8 mouse cellular contexts compared by ENCODE assay signal in genomic region chr6:108668321-108668786, GRCm38 (mm10). TPM values are rescaled to one million over a fixed set of nuclear protein-coding genes. Genes with fewer than 3 reads are reported as not detected.
A peak's percentile ranks its signal among the peaks of the same experiment; 100 is the strongest.
DNase-seq lines count a peak whose midpoint lies in the region; ATAC-seq lines count a peak whose summit lies in the region.

No protein-coding gene starts in this region.

- DNase-seq in brain, embryonic 18.5 days (ENCODE audit: low read depth, low spot score): peak; percentile 45
- peak; percentile 77 for DNase-seq in forebrain, embryonic 10.5 days (ENCODE audit: extremely low spot score, low spot score)
- peak; percentile 98 for DNase-seq in skeletal muscle tissue, adult 2 months (ENCODE audit: low read depth, low spot score)
- no peak for DNase-seq in c-Kit-positive CD71-positive TER-119-positive erythroid progenitor cells, embryonic 14.5 days (ENCODE audit: low spot score)

- H3K27me3 ChIP-seq in forebrain, embryonic 10.5 days (ENCODE audit: poor library complexity, severe bottlenecking): peaks cover 69% of the 10 kb centered on the region
- no peaks in the 10 kb centered on the region for H3K27me3 ChIP-seq in heart, embryonic 12.5 days (replicated peaks)
- no peaks in the 10 kb centered on the region for H3K27me3 ChIP-seq in kidney, embryonic 14.5 days (ENCODE audit: control insufficient read depth, insufficient read depth, low read length)
- peaks cover 19% of the 10 kb centered on the region for H3K27me3 ChIP-seq in limb, embryonic 12.5 days
- peaks cover 34% of the 10 kb centered on the region for H3K27me3 ChIP-seq in midbrain, embryonic 12.5 days

- H3K4me2 ChIP-seq in heart, embryonic 12.5 days: peak overlapping the region; percentile 63
- H3K4me2 ChIP-seq in kidney, embryonic 14.5 days (replicated peaks; ENCODE audit: low read depth, low read length): peak overlapping the region; percentile 52
- H3K4me2 ChIP-seq in limb, embryonic 12.5 days: peak overlapping the region; percentile 55
- H3K4me2 ChIP-seq in midbrain, embryonic 12.5 days (replicated peaks): peak overlapping the region; percentile 67

- peaks cover 19% of the 10 kb centered on the region for H3K36me3 ChIP-seq in forebrain, embryonic 10.5 days (replicated peaks)
- peaks cover 22% of the 10 kb centered on the region for H3K36me3 ChIP-seq in heart, embryonic 12.5 days
- H3K36me3 ChIP-seq in kidney, embryonic 14.5 days (ENCODE audit: control insufficient read depth, insufficient read depth, low read length): no peaks in the 10 kb centered on the region
- H3K36me3 ChIP-seq in limb, embryonic 12.5 days: no peaks in the 10 kb centered on the region
- no peaks in the 10 kb centered on the region for H3K36me3 ChIP-seq in midbrain, embryonic 12.5 days

- peak; percentile 83 for ATAC-seq in heart, embryonic 12.5 days (ENCODE audit: insufficient number of reproducible peaks, low FRiP score)
- ATAC-seq in kidney, embryonic 14.5 days (ENCODE audit: low FRiP score, low TSS enrichment): peak; percentile 81
- peak; percentile 93 for ATAC-seq in limb, embryonic 12.5 days (ENCODE audit: insufficient number of reproducible peaks, insufficient read depth, low FRiP score, low TSS enrichment, low read depth)
- ATAC-seq in midbrain, embryonic 12.5 days (ENCODE audit: low FRiP score, low read depth): peak; percentile 89

- H3K27ac ChIP-seq in forebrain, embryonic 10.5 days: peak overlapping the region; percentile 88
- peak overlapping the region; percentile 87 for H3K27ac ChIP-seq in heart, embryonic 12.5 days (ENCODE audit: poor library complexity, severe bottlenecking)
- H3K27ac ChIP-seq in kidney, embryonic 14.5 days (ENCODE audit: low read depth, low read length): peak overlapping the region; percentile 32; the same call in 1 of the 2 replicates
- H3K27ac ChIP-seq in limb, embryonic 12.5 days: peak overlapping the region; percentile 59
- peak overlapping the region; percentile 43; the same call in 1 of the 2 replicates for H3K27ac ChIP-seq in midbrain, embryonic 12.5 days (replicated peaks)

- H3K9ac ChIP-seq in heart, embryonic 12.5 days: peak overlapping the region; percentile 68
- H3K9ac ChIP-seq in kidney, embryonic 14.5 days (ENCODE audit: low read depth, low read length): peak overlapping the region; percentile 59
- H3K9ac ChIP-seq in limb, embryonic 12.5 days (replicated peaks): peak overlapping the region; percentile 3
- peak overlapping the region; percentile 54 for H3K9ac ChIP-seq in midbrain, embryonic 12.5 days (replicated peaks)

- peaks cover 17% of the 10 kb centered on the region for H3K4me1 ChIP-seq in forebrain, embryonic 10.5 days
- H3K4me1 ChIP-seq in heart, embryonic 12.5 days (replicated peaks): peaks cover 34% of the 10 kb centered on the region
- H3K4me1 ChIP-seq in kidney, embryonic 14.5 days (ENCODE audit: control insufficient read depth, insufficient read depth, low read length): peaks cover 10% of the 10 kb centered on the region
- H3K4me1 ChIP-seq in limb, embryonic 12.5 days (replicated peaks): peaks cover 13% of the 10 kb centered on the region
- peaks cover 15% of the 10 kb centered on the region for H3K4me1 ChIP-seq in midbrain, embryonic 12.5 days

- H3K4me3 ChIP-seq in forebrain, embryonic 10.5 days: peak overlapping the region; percentile 48
- peak overlapping the region; percentile 25 for H3K4me3 ChIP-seq in heart, embryonic 12.5 days
- H3K4me3 ChIP-seq in kidney, embryonic 14.5 days (ENCODE audit: low read length): peak overlapping the region; percentile 27
- peak overlapping the region; percentile 30 for H3K4me3 ChIP-seq in limb, embryonic 12.5 days (replicated peaks)
- H3K4me3 ChIP-seq in midbrain, embryonic 12.5 days: peak overlapping the region; percentile 38

- H3K9me3 ChIP-seq in forebrain, embryonic 10.5 days: no peaks in the 10 kb centered on the region
- no peaks in the 10 kb centered on the region for H3K9me3 ChIP-seq in heart, embryonic 12.5 days (replicated peaks)
- H3K9me3 ChIP-seq in kidney, embryonic 14.5 days (ENCODE audit: control insufficient read depth, low read length): no peaks in the 10 kb centered on the region
- no peaks in the 10 kb centered on the region for H3K9me3 ChIP-seq in limb, embryonic 12.5 days
- H3K9me3 ChIP-seq in midbrain, embryonic 12.5 days: no peaks in the 10 kb centered on the region

- WGBS in forebrain, embryonic 10.5 days: 1% methylated on average over 30 of the region's 30 CpGs
- WGBS in heart, embryonic 12.5 days: 1% methylated on average over 30 of the region's 30 CpGs
- under 1% methylated on average over 30 of the region's 30 CpGs for WGBS in kidney, embryonic 14.5 days
- WGBS in limb, embryonic 12.5 days: under 1% methylated on average over 30 of the region's 30 CpGs
- WGBS in midbrain, embryonic 12.5 days: under 1% methylated on average over 30 of the region's 30 CpGs

RNA-seq across cellular contexts. Expression of gene Bhlhe40, which starts 7.9 kb away (rescaled TPM):
- 3.1 and 3.2 TPM in 2 replicates for polyA plus RNA-seq in forebrain, embryonic 10.5 days (2016; fragmentation: Nextera tagmentation; extraction: Ambion mirVana)
- 22.4 and 23.8 TPM in 2 replicates for polyA plus RNA-seq in heart, embryonic 12.5 days (2016; fragmentation: Nextera tagmentation; extraction: Ambion mirVana)
- polyA plus RNA-seq in kidney, embryonic 14.5 days (2014; fragmentation: Nextera tagmentation; extraction: Ambion mirVana): 6.9 and 8.1 TPM in 2 replicates
- 2.1 and 2.2 TPM in 2 replicates for polyA plus RNA-seq in limb, embryonic 12.5 days (2016; fragmentation: Nextera tagmentation; extraction: Ambion mirVana)
- polyA plus RNA-seq in midbrain, embryonic 12.5 days (2016; fragmentation: Nextera tagmentation; extraction: Ambion mirVana): 2.3 and 2.8 TPM in 2 replicates

Comparison
In these comparisons a context has a peak if more than half of its experiments do, and no peak if none do; other contexts are left out.
1. H3K27ac ChIP-seq: peak in every context shown above with its lines; median percentile 88 in forebrain, embryonic 10.5 days; 87 in heart, embryonic 12.5 days; 59 in limb, embryonic 12.5 days; 43 in midbrain, embryonic 12.5 days; 32 in kidney, embryonic 14.5 days.
2. H3K9ac ChIP-seq: peak in every context shown above with its lines; median percentile 68 in heart, embryonic 12.5 days; 59 in kidney, embryonic 14.5 days; 54 in midbrain, embryonic 12.5 days; 3 in limb, embryonic 12.5 days.